Mouse (Mus musculus) heart, postnatal 4 days (tissue): ENCODE data around the gene Arpc2. TPM values are rescaled to one million over a fixed set of nuclear protein-coding genes. Genes with fewer than 3 reads are reported as not detected.

Experiments
- DNase-seq: peaks from one replicate; pipeline ENCODE4 v3.0.0; 2021
- total RNA-seq, 2 experiments: library from RNA; stranded (reverse); gene quantifications; 2 replicates each; pipeline ENCODE4 v1.2.3; 2021

The Arpc2 gene
- total RNA-seq, 2 experiments from 2014 or later: 246 to 249 TPM

DNA sequence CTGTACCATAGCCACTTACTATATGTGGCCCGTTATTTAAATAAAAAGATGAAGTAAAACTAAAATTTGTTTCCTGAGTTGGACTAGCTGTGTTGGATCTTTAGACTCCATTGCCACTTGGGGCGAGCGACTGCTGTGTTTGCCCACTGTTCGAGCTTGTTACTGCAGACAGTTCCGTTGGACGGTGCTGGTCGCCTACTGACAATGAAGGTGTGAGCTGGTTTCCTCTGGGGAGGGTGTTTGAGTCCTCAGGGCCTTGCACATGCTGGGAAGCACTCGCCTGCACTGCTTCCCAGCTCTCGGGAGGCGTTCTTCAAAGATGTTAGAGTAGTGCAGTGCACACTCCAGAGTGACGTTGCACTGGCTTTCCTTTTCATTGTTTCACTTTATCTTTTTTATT lies 3.7 kb downstream of the Arpc2 start:
- peak; percentile 35 for DNase-seq

GRCm38 (mm10) chr1:74240311-74240710 lies 4.4 kb downstream of the Arpc2 start:
- peak; percentile 51 for DNase-seq

DNA sequence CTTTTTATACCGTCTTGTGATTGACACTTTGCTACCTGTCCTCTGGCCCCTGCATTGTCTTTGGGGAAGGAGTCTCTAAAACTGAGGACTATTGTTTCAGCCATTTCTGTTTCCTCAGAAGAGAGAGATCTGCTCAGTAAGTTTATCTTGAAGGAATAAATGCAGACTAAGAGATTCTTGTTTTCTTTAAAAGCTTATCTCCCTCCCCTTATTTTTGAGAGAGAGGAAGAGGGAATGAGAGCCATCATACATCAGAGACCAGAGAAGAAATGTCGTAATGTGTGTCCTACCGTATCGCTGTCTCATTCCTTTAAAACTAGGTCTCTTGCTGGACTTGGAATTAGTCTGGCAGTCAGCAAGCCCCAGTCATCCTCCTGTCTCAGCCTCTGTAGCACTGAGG lies 4.9 kb downstream of the Arpc2 start:
- DNase-seq: no peak

GRCm38 (mm10) chr1:74245525-74245924 lies 9.6 kb downstream of the Arpc2 start:
- DNase-seq: no peak

GRCm38 (mm10) chr1:74248799-74249198 lies 12.9 kb downstream of the Arpc2 start:
- DNase-seq: peak; percentile 50

- DNase-seq: peak; percentile 17
Observed at GRCm38 (mm10) chr1:74249331-74249980, 13.6 kb downstream of the Arpc2 start.

- no peak for DNase-seq
Observed at GRCm38 (mm10) chr1:74250096-74250495, 14.2 kb downstream of the Arpc2 start.

- DNase-seq: no peak
Observed at GRCm38 (mm10) chr1:74255704-74256345, 19.9 kb downstream of the Arpc2 start.

GRCm38 (mm10) chr1:74256782-74257181 lies 20.9 kb downstream of the Arpc2 start:
- DNase-seq: peak; percentile 54

DNA sequence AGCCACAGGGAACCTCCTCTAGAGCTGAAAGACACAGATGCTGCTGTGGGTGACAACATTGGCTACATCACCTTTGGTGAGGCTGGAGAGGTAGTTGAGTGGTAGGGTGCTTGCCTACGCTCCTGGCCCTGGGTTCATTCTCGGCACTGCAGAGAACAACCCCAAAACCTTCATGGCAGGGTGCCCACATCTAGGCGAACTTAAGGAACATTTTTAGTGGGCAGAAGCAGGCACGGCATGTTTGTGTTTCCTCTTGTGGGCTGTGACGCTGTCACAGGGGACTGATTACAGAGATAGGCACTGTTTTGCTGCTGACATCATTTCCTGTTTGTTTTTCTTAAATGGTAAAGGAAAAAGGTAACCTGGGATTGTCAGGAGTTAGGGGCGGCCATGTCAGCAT lies 26.6 kb downstream of the Arpc2 start:
- no peak for DNase-seq

DNA sequence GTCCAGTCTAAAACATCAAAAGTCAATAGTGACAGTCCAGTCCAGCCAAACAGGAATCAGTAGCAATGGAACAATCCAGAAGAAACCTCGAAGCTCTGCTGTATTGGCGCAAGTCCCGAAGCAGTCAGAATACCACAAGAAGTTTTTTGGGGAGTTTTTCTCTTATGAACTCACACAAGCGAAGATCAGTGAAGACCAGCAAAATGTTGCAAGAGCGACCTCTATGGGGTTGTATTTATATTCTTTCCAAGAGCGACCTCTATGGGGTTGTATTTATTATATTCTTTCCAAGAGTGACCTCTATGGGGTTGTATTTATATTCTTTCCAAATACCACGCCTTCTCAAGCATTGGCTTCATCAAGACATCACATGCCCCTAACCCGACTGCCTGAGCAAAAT lies 32.9 kb downstream of the Arpc2 start:
- no peak for DNase-seq

DNA sequence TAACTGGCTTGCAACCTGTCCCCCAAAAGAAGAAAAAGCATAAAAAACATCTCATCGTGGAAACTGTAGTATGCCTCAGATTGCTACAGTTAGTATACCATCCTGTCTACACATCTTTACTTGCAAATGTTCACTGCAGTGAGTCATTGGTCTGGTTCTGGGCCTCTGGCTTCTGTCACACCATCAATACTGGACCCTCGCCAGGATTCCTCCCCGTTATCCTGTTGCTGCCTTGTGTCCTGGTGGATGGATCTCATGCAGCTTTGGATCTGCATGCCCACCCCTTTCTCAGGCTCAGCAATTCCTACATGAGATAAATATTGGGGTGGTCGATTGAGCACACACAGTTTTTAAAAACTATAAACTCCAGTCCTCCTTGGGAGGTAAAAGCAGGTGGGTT lies 35.8 kb downstream of the Arpc2 start:
- DNase-seq: peak; percentile 62

DNA sequence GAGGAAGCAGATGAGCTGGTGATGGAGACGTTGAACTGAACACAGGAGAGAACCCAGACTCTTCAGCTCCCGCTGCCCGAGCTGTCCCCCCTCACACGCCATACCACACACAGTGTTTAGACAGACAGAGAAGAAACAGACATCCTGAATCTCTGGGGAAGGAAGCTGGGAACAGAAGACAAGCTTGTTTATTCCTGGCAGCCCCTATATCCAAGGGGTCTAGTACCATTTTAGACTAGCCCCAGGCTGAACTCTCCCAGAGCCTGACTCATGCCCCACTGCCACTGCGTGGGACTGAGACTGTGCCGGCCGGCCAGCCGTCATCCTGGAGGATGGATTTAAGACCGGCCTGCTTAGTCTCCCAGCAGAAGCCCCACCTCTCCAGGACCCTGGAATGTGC lies 39.1 kb downstream of the Arpc2 start:
- no peak for DNase-seq

DNA sequence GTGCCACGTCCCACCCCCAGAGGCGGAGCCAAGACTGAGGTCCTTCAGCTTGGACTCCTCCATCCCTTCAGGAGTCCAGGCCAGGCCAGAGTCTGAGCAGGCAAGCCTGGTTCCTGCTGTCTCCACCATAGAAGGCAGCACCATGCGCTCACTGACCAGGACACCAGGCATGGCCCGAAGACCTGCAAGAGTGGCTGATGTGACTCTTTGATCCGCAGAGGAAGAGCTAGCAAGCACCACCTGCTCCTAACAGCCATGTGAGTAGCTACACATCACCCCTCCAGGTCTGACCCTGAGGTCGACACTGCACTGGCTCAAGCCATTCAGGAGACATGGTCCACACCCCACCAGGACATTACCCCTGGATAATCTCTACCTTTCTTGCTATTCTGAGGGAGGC lies 41.2 kb downstream of the Arpc2 start:
- no peak for DNase-seq

DNA sequence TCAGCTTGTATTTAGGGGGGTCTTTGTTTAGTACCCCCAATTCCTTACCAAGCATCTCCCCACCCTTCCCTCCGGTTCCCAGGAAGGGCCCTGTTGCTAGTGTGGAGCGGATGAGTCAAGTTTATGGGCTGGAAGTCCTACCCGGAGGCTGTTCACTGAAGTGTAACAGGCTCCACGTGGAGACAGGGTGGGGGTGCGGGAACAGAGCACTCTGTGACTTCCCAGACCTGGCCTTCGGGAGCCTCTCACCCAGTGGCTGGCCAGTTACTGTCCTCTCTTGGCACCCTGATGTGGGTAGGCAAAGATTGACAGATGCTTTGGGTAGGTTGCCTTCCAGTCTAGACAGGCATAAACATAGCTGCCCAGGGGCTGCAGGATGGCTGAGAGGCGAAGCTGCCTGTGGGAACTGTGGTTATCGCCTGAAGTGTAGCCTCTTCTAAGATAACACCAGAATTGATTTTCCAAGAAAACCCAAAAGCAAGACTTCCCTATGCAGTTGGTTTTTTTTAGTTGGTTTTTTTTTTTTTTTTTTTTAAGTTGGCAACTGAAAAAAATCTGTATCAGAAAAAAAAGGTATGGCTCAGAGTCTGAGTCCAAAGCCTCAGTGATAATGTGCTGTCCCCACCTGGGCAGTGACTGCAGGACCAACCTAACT lies 42.1 kb downstream of the Arpc2 start:
- no peak for DNase-seq

- DNase-seq: no peak
Observed at GRCm38 (mm10) chr1:74278538-74278937, 42.7 kb downstream of the Arpc2 start, which contains the start of gene Gpbar1. Gene Gpbar1 (plus strand): TSS chr1:74278550.

DNA sequence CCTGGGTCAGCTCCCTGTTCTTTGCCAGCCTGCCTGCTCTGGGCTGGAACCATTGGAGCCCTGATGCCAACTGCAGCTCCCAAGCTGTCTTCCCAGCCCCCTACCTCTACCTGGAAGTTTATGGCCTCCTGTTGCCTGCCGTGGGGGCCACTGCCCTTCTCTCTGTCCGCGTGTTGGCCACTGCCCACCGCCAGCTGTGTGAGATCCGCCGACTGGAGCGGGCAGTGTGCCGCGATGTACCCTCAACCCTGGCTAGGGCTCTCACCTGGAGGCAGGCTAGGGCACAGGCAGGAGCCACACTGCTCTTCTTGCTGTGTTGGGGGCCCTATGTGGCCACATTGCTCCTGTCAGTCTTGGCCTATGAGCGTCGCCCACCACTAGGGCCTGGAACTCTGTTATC lies 43.1 kb downstream of the Arpc2 start:
- no peak for DNase-seq

- DNase-seq: no peak
Observed at GRCm38 (mm10) chr1:74280591-74281325, 44.9 kb downstream of the Arpc2 start.

DNA sequence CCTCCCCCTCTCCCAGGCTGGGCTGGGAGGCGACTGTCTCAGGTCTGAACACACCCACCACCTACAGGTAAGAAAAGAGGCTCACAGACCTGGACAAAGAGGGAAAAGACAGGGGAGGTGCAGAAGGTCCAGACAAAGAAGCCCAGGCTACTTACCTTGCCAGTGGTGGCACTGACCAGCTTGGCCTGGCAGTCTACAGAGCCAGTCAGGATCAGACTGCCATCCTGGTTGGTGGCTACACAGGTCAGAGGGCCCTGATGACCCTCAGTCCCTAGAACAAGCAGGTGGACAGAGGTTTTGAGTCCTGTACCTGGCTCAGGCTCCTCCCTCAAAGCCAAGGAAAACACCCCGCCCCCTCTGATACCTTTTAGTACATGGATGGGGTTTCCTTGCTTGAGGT lies 45.5 kb downstream of the Arpc2 start:
- DNase-seq: no peak

GRCm38 (mm10) chr1:74281886-74282285 lies 46.0 kb downstream of the Arpc2 start:
- no peak for DNase-seq

DNA sequence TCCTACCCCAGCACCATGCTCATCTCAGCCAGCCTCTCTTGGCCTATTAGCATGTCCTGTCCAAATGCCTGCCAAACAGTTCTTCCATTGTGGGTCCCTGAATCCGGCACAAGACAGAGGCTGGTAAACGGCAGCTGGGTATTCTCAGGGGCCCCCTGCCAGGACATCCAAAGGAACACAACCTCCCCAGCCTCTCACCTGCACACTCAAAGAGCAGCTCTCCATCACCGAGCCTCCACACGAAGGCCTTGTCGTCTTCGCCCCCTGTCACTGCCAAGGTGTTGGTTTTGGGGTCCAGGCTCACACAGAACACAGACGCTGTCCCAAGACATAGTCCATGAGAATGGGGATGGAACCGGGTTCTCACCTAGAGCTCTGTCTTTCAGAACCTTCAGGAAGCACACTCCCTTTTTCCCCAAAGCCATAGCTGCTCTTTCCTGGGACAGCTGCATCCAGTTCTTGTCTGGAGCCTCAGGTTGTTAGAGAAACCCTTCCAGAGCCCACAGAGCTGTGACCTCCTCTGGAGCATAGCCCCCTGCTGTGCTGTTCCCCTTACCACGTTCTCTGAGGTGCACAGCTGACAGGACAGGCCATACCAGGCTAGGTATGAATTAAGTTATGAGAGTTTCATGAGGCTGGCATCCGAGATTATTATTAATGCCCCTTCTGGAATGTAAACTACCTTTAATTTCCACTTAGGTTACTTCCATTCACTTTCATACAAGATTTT lies 47.2 kb downstream of the Arpc2 start:
- DNase-seq: no peak

DNA sequence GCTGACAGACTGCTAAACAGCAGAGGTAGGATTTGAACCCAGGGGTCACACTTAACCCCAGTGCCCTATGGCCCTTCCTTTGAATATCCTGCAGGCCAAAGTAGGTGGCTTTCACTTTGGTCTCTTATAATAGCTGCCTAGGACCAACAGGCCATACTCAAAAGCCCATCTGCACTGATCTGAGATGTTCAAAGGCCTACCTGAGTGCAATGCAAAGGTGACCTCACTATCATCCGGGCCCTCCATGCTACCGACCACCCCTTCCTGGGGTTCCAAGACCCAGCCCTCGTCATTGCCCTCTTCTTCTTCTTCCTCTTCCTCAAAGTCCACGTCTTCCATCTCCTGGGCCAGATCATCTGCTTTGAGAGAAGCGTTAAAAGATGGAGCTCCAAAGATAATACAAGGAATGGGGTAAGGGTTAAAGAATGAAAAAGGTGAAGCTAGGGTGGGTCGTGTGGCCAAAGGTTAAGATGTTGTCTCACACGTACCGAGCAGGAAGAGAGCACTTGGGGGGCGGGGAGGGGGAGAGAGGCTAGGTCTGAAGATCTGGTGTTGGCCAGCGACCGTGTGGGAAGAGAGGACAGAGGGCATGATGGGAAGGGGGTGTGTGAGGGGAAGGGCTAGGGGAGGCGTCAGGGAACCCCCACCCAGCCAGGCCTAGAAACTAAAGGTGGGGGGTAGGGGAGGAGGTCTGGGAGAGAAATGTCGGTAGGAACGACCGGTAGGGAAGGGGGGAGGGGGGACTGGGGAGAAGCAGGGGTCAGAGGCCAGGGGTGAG lies 48.0 kb downstream of the Arpc2 start:
- peak; percentile 70 for DNase-seq
